Mouse (Mus musculus) left cerebral cortex, postnatal 4 days (tissue): Measurements from ENCODE around the gene Rangap1. TPM values are rescaled to one million over a fixed set of nuclear protein-coding genes. Genes with fewer than 3 reads are reported as not detected.

Source experiments
- DNase-seq: peaks from one replicate; pipeline ENCODE4 v3.0.0-alpha.2; 2022
- intact Hi-C: fragments of 180-260 bp; cut with DNase I; formaldehyde crosslinking; loops from one replicate; pipeline ENCODE4 v1.15.1; 2025
- total RNA-seq, 2 experiments: library from RNA; stranded (reverse); gene quantifications; 2 replicates each; pipeline ENCODE4 v1.2.3; 2021

The Rangap1 gene
- total RNA-seq, 2 experiments from 2014 or later: 170 to 180 TPM

DNA sequence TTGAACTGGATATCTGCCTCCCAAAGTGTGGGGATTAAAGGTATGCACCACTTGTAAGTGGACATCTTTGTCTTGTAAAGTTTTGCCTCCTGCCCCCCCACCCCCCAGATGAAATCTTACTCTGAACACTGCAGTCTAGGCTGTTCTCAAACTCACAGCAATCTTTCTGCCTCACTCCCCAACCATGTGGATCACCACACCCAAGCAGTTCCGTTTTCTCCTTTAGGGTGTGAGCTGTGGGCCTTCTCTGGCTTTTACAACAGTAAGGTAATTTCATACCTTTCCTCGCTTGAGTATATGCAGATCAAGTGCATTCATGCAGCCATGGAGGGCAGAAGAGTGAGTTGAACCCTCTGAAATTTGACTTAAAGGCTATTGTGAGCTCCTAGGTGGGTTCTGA is 45.2 kb downstream of the Rangap1 start:
- intact Hi-C loops: no loop called here
- no peak for DNase-seq

DNA sequence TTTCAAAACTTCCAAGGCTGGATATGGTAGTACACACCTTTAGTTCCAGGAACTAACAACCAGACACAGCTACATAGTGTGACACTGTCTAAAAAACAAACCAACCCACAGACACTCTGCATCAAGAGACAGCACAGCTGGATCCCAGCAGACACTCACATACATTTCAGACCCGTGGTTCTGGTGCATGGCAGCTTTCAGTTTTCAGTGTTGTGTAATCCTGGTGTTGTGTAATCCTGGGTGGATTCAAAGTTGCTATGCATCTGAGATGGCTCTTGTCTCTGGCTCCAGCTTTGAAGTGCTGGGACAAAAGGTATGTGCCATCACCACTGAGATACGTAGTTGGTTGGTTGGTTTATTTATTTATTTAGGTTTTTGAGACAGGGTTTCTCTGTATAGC is 46.8 kb downstream of the Rangap1 start:
- intact Hi-C loops: no loop called here
- no peak for DNase-seq

GRCm38 (mm10) chr15:81697847-81698246 is 47.5 kb downstream of the Rangap1 start:
- no peak for DNase-seq
- intact Hi-C loops: no loop called here

- intact Hi-C loops: no loop called here
- DNase-seq: peak; percentile 63
These were observed 48.2 kb downstream of the Rangap1 start, which contains the start of gene Chadl for GRCm38 (mm10) chr15:81697175-81697574. Gene Chadl (minus strand): TSS chr15:81697287.

DNA sequence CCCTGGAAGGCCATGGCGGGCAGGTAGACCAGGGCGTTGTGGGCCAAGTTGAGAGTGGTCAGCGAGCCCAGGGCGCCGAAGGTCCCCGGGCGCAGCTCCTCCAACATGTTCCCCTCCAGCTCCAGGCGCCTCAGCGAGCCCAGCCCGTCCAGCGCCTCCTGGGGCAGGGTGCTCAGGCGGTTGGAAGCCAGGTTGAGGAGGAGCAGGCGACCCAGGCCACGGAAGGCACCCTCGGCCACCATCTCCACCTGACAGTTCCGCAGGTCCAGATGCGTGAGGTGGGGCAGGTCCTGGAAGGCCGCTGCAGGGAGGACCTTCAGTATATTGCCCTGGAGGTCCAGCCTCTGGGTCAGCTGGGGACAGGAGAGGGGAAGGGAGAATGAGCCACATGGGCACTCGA is 50.4 kb downstream of the Rangap1 start:
- intact Hi-C loops: no loop called here
- no peak for DNase-seq

GRCm38 (mm10) chr15:81693967-81694881 is 51.1 kb downstream of the Rangap1 start:
- DNase-seq: peak; percentile 82
- intact Hi-C loops: no loop called here

GRCm38 (mm10) chr15:81693366-81693966 is 51.9 kb downstream of the Rangap1 start:
- DNase-seq: no peak
- intact Hi-C loops: no loop called here

- intact Hi-C loops: no loop called here
- DNase-seq: no peak
These were observed 65.0 kb downstream of the Rangap1 start for GRCm38 (mm10) chr15:81680301-81680805.

- no peak for DNase-seq
- intact Hi-C loops: no loop called here
These were observed 68.7 kb downstream of the Rangap1 start for GRCm38 (mm10) chr15:81676637-81677036.

DNA sequence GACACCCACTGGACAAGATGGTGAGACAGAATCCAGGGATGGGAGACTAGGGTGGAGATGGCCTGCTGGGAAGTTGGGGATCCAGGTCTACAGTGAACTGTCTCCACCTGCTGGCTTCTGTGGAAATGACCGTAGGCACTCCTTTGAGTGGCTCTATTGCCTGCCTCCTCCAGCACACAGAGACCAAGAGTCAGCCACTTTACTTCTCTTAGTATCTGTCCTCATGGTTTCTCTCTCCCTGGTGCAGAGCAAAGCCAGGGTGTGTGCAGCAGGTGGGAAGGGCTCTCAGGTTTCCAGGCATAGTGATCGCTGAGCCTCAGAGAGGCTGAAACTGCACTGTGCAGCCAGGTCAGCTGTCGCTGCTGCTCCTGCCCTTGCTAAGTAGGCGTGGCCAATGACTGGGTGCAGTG is 75.1 kb downstream of the Rangap1 start:
- intact Hi-C loops: no loop called here

DNA sequence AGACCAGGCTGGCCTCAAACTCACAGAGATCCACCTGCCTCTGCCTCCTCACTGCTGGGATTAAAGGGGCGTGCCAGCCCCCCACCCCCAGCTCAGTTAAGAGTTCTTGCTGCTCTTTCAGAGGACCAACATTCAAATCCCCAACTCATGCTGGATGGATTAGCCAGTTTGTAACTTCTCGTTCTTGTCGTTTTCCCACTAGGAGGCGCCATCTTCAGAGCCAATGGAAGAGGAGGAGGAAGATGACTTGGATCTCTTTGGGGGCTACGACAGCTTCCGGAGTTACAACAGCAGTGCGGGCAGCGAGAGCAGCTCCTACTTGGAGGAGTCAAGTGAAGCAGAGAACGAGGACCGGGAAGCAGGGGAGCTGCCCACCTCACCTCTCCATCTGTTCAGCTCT is 78.4 kb downstream of the Rangap1 start:
- intact Hi-C loops: no loop called here
- DNase-seq: no peak

More for the DNA sequence above, 75.1 kb downstream of the Rangap1 start:
- DNase-seq: peak; percentile 29

GRCm38 (mm10) chr15:81663697-81664561 is 81.4 kb downstream of the Rangap1 start, which contains the start of gene L3mbtl2:
Gene L3mbtl2 (plus strand): TSS chr15:81663889.
- DNase-seq: peak; percentile 92
- intact Hi-C loops: no loop called here

DNA sequence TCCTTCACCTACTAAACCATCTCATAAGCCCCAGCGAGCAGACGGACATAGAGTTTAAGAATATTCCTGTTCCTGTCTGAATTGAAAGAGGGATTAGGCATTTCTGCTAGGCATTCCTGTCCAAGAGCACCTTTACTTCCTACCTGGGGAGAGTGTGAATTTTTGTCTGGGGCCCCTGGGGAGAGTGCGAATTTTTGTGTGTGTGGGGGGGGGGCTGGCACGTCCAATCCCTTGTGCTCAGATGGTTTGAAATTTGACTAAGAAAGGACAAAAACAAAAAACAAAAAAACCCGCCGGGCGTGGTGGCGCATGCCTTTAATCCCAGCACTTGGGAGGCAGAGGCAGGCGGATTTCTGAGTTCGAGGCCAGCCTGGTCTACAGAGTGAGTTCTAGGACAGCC is 82.0 kb downstream of the Rangap1 start:
- intact Hi-C loops: no loop called here
- no peak for DNase-seq

GRCm38 (mm10) chr15:81661701-81662100 is 83.6 kb downstream of the Rangap1 start:
- intact Hi-C loops: no loop called here
- no peak for DNase-seq

Other genes starting within 250 kb of the Rangap1 start
- 10 to 100 TPM; 72.1 to 74.3 TPM for gene Ep300, start 160.2 kb downstream of the Rangap1 start, total RNA-seq
- gene L3mbtl2, start 81.6 kb downstream of the Rangap1 start, total RNA-seq: 10 to 100 TPM; 35.6 to 39.8 TPM
- gene Chadl, start 48.2 kb downstream of the Rangap1 start, total RNA-seq: 10 to 100 TPM; 25.3 to 26.6 TPM
- gene Zc3h7b, start 473 bp downstream of the Rangap1 start, total RNA-seq: 100 to 1,000 TPM; 219 to 235 TPM
- gene Tef, start 56.9 kb upstream of the Rangap1 start, total RNA-seq: 10 to 100 TPM; 68.1 to 69.6 TPM
- gene Tob2, start 113.3 kb upstream of the Rangap1 start, total RNA-seq: 10 to 100 TPM; 20.3 to 22.6 TPM
- gene Phf5a, start 126.4 kb upstream of the Rangap1 start, total RNA-seq: 10 to 100 TPM; 51.8 to 59.7 TPM
- gene Aco2, start 126.8 kb upstream of the Rangap1 start, total RNA-seq: 100 to 1,000 TPM; 273 to 304 TPM
- gene Polr3h, start 180.7 kb upstream of the Rangap1 start, total RNA-seq: 10 to 100 TPM; 45.7 to 48.1 TPM
- 100 to 1,000 TPM; 191 to 201 TPM for gene Csdc2, start 191.2 kb upstream of the Rangap1 start, total RNA-seq
- gene Pmm1, start 215.4 kb upstream of the Rangap1 start, total RNA-seq: 100 to 1,000 TPM; 138 to 140 TPM
- gene 1700029P11Rik, start 235.0 kb upstream of the Rangap1 start, total RNA-seq: not detected
- gene Xrcc6, start 242.3 kb upstream of the Rangap1 start, total RNA-seq: 10 to 100 TPM; 28.3 to 28.7 TPM